Mouse (Mus musculus) heart, adult 2 months (tissue): ENCODE measurements at regions not wholly inside any gene's neighbourhood (a gene's known extent, or its start where the extent isn't known, plus 50 kb on each side); places are given as distances from the start of the nearest gene placed in this dataset.

ENCODE experiments used
- CTCF ChIP-seq: fragments of 200-600 bp; IDR thresholded peaks from 2 replicates; pipeline ENCODE4 v1.8.1; 2022; ENCODE audit warnings: antibody characterized with exemption, mild to moderate bottlenecking, moderate library complexity
- EP300 ChIP-seq: fragments of 200-500 bp; IDR thresholded peaks from 2 replicates; pipeline ENCODE4 v1.6.1; 2011; ENCODE audit warnings: low read depth, low read length, control low read depth; ENCODE audit not compliant: insufficient read depth
- POLR2A ChIP-seq: fragments of 200-500 bp; IDR thresholded peaks from 2 replicates; pipeline ENCODE4 v1.6.1; 2011; ENCODE audit warnings: mild to moderate bottlenecking, low read depth, low read length, control low read depth; ENCODE audit not compliant: insufficient read depth

DNA sequence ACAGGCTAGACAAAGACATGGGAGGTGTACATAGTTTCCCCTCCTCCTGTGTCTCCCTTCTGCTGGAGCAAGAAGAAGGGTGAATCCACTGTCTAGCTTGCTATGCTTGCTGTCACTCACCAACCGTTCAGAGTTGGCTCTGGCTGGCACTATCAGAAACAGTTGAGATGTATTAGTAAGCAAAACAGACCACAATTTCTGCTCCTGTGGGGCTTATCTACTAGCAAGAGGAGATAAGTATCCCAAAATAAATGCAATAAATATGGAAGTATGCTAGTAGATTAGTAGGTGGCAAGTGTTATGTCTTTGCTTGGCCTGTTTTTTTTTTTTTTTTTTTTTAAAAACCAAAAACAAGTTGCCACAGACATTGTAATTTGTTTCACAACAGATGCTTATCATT lies 147.3 kb upstream of the Opcml start:
- TF ChIP-seq CTCF = no peak
- no peak for TF ChIP-seq POLR2A
- TF ChIP-seq EP300 = no peak
